Mouse (Mus musculus) layer of hippocampus, adult 9-10 months (tissue): ENCODE measurements around the gene Ilk.
"Not testable (repeated sequence)": the region's sequence is repeated elsewhere in the genome, so short reads cannot be mapped to it uniquely, and the experiment has no call there.

ENCODE experiments used
- DNase-seq: peaks from one replicate; pipeline ENCODE4 v3.0.0; 2022; ENCODE audit warnings: low spot score

Ilk gene

DNA sequence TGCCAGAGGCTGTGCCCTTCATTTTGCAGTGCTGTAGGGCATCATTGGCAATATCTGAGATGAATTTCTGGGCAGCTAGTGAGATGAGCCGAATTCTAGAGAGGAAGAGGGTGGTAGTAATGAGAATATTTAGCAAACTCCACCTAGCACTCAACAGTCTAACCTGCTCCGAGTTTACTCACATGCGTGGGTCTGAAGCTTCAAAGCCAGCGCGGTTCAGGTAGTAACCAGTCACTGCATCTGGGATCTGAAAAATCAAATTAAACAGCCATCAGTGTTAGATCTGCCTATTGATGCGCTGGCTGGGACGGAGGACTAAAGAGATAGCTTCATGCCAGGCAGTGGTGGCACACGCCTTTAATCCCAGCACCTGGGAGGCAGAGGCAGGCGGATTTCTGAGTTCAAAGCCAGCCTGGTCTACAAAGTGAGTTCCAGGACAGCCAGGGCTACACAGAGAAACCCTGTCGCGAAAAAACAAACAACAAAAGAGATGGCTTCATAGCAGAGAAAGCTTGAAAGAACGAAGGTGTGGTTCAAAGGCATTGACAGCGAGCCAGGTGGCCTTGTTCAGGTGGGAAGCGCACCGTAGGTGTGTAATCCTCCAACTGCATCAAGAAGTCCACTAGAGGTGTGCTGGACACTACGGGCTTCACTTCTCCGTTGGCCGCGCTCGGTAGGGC lies 7.0 kb downstream of the Ilk start:
- DNase-seq, result not testable (repeated sequence)

DNA sequence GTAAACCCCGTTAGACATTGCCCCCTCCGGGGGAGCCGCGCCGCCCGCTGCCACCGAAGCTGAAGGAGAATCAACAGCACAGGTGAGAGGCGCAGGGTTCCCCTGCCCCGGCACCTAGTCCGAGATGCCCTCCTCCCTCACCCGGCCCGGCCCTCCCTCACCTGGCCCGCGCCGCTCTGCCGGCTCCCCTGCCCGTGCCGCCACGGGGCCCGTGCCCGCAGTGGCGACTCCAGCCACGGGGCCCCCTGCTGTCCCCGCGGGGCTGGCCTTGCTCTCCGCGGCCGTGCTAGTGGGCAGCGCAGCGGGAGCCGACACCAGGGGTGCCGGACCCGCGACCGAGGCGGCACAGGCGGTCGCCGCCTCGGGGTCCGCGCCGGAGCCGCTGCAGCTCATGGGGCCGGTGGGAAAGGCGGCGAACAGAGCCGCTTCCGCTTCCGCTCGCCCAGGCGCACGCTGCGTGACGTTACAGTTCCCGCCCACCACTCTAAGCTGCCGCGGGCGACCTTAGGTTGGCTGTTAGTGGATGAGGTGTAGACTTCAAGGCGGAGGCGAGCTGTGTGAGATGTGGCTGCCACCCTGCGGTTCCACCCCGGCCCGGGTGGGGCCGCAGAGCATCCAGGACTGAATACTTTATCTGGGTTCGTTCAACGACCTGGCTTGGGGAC lies 7.7 kb downstream of the Ilk start, which contains the start of gene Taf10:
Gene Taf10, minus strand, starts transcription at position 436 of the 665 bp plus-strand sequence.
- no peak for DNase-seq

- no peak for DNase-seq
These were observed 11.4 kb downstream of the Ilk start for GRCm38 (mm10) chr7:105747776-105748175.

- peak; percentile 99 for DNase-seq
These were observed 15.4 kb downstream of the Ilk start, which contains the start of gene Tpp1 for GRCm38 (mm10) chr7:105751491-105752433. Gene Tpp1 (minus strand): TSS chr7:105752235.

- no peak for DNase-seq
These were observed 16.3 kb downstream of the Ilk start for GRCm38 (mm10) chr7:105752716-105753115.

- DNase-seq, result no peak
These were observed 16.9 kb downstream of the Ilk start for GRCm38 (mm10) chr7:105753281-105753680.

GRCm38 (mm10) chr7:105761813-105762484 lies 25.6 kb downstream of the Ilk start:
- no peak for DNase-seq

DNA sequence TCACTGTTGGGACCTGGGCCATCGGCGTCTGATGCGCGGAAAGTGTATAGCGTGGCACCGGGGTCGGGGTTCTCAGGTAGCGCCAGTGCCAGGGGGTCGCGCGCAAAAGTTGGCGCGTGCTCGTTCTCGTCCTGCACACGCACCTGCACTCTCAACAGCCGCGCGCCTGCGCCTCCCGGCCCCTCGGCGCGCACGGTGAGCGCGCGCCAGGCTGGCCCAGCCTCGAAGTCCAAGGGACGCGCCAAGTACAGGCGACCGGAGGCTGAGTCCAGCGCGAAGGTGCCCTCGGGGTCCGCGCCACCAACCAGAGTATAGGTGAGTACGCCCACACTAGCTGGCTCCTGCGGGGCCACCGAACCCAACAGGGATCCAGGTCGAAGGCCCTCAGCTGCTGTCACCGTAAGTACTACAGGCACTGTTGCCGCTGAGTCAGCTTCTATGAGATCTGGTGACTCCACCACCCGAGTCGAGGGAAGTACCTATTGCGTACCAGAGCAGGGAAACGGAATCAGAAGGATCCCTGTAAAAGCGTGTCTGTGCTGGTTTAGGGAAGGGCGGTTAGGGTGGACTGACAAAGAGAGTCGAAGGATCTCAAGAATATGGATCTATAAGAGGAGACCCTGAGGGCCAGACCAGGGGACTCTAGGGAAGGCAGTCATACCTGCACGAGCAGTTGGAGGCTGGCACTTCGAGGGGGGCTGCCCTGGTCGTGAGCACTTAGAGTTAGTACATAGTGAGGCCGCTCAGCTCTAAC lies 26.3 kb downstream of the Ilk start:
- DNase-seq, result no peak

DNA sequence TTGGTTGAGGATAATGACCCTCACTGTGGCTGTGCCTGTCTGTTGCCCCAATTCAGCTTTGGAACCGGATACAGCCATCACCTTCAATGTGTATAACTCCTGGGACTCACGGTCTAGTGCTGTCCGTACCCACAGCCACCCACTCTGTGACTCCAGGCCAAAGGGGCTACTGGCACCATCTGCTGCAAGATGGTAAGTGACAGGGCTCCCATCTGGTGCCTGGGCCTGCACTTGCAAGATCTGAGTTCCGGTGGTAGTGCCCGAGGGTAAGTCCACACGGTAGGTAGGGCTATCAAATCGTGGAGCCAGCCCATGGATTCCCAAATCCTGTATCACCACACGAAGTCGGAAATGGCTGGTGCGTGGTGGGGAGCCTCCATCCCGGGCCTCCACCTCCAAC lies 27.9 kb downstream of the Ilk start:
- no peak for DNase-seq

GRCm38 (mm10) chr7:105767729-105768165 lies 31.4 kb downstream of the Ilk start:
- no peak for DNase-seq

GRCm38 (mm10) chr7:105769959-105770358 lies 33.6 kb downstream of the Ilk start:
- DNase-seq, result no peak

GRCm38 (mm10) chr7:105772331-105772730 lies 35.9 kb downstream of the Ilk start:
- DNase-seq, result no peak

GRCm38 (mm10) chr7:105773041-105773440 lies 36.6 kb downstream of the Ilk start:
- DNase-seq, result no peak

- DNase-seq, result no peak
These were observed 38.3 kb downstream of the Ilk start for GRCm38 (mm10) chr7:105774661-105775060.

GRCm38 (mm10) chr7:105776026-105776425 lies 39.6 kb downstream of the Ilk start:
- DNase-seq, result no peak

DNA sequence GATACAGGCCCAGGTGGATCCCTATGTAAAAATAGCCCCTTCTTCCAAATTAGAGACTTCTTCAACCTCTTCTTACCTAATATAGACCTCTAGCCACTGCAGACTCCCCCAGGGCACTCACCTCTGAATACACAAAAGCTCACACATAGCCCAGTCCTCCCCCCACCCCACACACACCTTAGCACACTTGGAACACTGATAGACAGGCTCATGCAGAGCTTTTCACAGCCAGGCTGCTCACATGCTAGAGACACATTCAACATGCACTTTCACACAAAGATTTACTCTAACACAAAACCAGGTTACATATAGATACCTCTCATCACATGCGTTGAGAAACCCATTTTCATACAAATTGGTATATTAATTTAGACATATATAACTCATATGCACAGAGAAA lies 40.9 kb downstream of the Ilk start:
- DNase-seq, result no peak

GRCm38 (mm10) chr7:105777797-105778552 lies 41.6 kb downstream of the Ilk start:
- no peak for DNase-seq

DNA sequence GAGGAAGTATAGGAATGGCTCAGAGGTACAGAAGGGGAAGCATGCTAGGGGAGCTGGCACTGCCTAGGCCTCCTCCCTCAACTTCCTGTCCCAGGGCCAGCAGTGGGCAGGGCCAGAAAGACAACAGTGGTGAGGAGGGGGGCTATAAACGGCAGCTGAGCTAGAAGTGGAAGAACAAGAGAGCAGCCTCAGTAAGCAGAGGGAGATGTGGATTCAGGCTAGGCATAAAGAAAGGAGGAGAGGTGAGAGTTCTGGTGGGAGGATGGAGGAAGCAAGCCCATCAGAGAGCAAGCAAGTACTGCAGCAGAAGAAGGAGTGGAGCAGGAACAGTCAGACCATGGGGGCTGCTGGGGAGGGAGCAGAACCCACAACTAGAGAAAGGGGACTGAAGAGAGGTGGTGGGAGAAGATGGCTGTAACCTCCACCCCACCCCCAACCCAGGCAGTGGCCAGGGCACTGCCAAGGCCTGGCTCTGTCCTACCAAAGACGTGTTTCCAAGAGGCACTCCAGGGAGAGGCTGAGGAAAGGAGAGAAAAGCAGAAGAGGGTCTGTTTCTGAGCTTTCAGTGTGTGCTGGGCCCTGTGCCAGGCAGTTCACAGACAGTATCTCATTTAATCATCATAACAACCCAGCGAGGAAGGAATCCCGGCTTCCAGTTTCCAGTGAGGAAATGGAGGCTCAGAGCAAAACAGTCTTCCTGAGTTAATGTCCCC lies 42.3 kb downstream of the Ilk start:
- no peak for DNase-seq

DNA sequence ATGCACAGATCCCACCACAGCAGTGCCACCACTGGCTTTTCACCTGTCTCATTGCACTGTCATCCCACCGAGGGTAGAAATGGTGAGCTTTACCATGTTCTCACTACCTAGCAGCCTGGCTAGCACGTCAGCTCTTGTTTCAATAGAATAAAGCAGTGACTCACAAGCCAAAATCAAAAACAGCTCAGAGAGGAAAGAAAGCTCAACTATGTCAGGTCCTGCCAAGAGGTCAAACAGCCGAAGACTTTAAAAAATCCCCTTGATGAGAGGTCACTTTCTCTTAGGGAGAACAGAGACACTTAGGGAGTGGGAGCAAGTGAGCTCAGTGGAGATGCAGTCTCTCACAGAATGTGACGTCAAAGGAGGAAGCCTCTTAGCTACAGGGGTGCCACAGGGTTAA lies 47.5 kb downstream of the Ilk start:
- no peak for DNase-seq

DNA sequence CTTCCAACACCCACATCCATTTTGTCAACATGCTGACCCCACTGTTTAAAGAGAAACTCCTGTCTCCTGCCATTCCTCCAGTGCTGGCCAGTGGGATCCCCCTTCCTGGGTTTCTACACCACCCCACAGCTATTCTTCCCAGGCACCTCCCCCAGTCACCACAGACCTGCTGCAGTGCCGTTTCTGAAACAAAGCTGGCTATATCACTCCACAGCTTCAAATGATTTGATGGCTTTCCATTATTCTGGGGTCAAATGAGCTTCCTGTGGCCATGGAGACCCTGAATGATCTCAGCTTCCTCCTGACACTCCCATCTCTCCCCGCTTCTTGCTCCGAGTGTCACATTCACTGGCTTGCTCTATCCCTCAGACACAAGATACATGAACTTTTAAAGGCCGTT lies 48.2 kb downstream of the Ilk start:
- DNase-seq, result no peak
